Mouse (Mus musculus) small intestine, adult 2 months (tissue): ENCODE measurements around the gene Baiap2l1. TPM values are rescaled to one million over a fixed set of nuclear protein-coding genes. Genes with fewer than 3 reads are reported as not detected.

Experiments used
- H3K27ac ChIP-seq: fragments of 200-500 bp; 2 replicates; pipeline ENCODE4 v1.5.1; 2012; ENCODE audit warnings: low read depth, low read length, control low read depth, inconsistent platforms; ENCODE audit not compliant: insufficient read depth
- H3K27me3 ChIP-seq: fragments of 200-500 bp; 2 replicates; pipeline ENCODE4 v1.6.1; 2012; ENCODE audit warnings: mild to moderate bottlenecking, moderate library complexity, low read length, inconsistent platforms; ENCODE audit not compliant: control insufficient read depth, insufficient read depth
- H3K36me3 ChIP-seq: fragments of 200-500 bp; 2 replicates; pipeline ENCODE4 v1.6.1; 2012; ENCODE audit warnings: mild to moderate bottlenecking, low read length, control low read depth, inconsistent platforms; ENCODE audit not compliant: control insufficient read depth, insufficient read depth
- H3K4me1 ChIP-seq: fragments of 200-500 bp; 2 replicates; pipeline ENCODE4 v1.6.1; 2012; ENCODE audit warnings: low read length, inconsistent platforms, mixed read lengths; ENCODE audit not compliant: control insufficient read depth, insufficient read depth, insufficient read length
- H3K4me3 ChIP-seq: fragments of 200-500 bp; 2 replicates; pipeline ENCODE4 v1.5.1; 2012; ENCODE audit warnings: low read depth, mild to moderate bottlenecking, control low read depth, inconsistent platforms, low read length, moderate library complexity
- CTCF ChIP-seq: fragments of 200-500 bp; IDR thresholded peaks from 2 replicates; pipeline ENCODE4 v1.5.1; 2012; ENCODE audit warnings: low read depth, mild to moderate bottlenecking, control low read depth, inconsistent platforms, low read length, moderate library complexity, mixed read lengths; ENCODE audit not compliant: insufficient replicate concordance, insufficient read length; ENCODE audit errors: extremely low read depth
- POLR2A ChIP-seq: fragments of 200-500 bp; IDR thresholded peaks from 2 replicates; pipeline ENCODE4 v1.6.1; 2012; ENCODE audit warnings: low read depth, mild to moderate bottlenecking, control low read depth, inconsistent platforms, low read length, moderate library complexity
- WGBS: fragments of 180-500 bp; shearing (Covaris S2); methylation state at CpG from one replicate; pipeline ENCODE4 v1.1.7; 2018; 5-methylcytosine and 5-hydroxymethylcytosine counted together
- polyA plus RNA-seq: library from polyadenylated mRNA; depleted of rRNA; stranded (reverse); fragments of >200 nt; gene quantifications from 2 replicates; pipeline ENCODE4 v1.2.3, GENCODE M21; 2012

Baiap2l1 gene
- polyA plus RNA-seq, 1 experiment, result 49.1 TPM

DNA sequence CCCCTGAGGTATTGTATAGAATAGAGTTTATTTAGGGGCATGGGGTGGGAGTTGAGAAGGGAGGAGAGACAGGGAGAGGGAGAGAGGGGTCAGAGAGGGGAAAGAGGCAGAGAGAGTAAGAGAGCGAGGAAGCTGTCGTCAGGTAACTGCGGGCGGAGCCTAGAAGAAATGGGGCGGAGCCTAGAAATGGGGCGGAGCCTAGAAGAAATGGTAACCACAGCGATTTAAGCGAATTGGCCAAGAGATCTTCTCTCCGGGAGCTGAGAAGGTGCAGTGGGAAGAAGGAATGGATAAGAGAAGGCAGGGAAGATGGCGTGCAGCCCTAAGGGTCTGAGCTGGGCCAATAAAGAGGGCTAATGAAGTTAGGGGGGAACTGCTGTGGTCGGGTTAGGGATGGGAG is 131.7 kb downstream of the Baiap2l1 start:
- Histone ChIP-seq H3K27me3 (no peaks in the 10 kb centered on the region), H3K27ac (no peak overlapping the region), H3K4me3 (no peak overlapping the region), H3K36me3 (no peaks in the 10 kb centered on the region), H3K4me1 (no peaks in the 10 kb centered on the region)
- WGBS, result 52% methylated on average over 11 of the region's 11 CpGs
- TF ChIP-seq CTCF (no peak), POLR2A (no peak)

DNA sequence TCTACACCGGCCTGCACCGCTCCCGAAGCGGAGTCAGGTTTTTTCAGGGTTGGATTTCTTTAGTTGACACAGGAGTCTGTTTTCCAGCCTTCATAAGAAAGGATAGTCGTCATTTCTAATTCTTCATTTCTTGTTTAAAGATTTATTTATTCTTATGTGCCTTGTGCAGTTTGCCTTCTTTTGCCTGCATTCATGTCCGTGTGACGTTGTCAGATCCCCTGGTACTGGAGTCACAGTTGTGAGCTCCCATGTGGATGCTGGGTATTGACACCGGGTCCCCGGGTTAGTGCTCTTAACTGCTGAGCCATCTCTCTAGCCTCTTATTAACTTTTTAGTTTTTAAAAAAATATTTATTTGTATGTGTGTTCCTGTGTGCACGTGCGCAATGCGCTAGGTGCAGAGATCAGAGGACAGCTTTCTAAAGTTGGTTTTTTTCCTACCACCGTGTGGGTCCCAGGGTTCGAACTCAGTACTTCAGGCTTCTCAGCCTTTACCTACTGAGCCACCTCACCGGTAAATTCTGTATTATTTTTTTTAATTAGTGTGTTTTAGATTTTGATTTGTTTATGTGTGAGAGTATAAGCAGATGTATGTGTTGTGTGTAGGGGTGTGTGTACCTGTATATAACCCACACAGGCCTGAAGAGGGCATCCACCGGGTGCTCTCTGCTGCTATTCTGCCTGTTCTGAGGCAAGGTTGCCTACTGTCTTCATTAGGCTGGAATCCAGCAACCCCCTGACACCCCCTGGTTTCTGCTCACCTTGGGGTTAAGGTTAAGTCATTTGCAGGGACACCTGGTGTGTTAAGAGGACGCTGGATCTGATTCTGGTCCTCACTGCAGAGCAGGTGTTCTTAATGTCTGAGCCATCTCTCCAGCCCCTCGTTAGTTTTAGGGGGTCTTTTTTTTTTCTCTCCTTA is 133.8 kb downstream of the Baiap2l1 start:
- no peak for TF ChIP-seq POLR2A
- no peak for TF ChIP-seq CTCF
- WGBS, result 26% methylated on average over 18 of the region's 18 CpGs

GRCm38 (mm10) chr5:144223503-144223862 is 134.4 kb downstream of the Baiap2l1 start, which contains the start of gene Tecpr1:
TSS of gene Tecpr1 (minus strand) at chr5:144223615.
- peak within 1 kb of the TSS; percentile 51 for H3K27ac ChIP-seq
- peak within 1 kb of the TSS; percentile 88 for H3K4me3 ChIP-seq
- H3K27me3 ChIP-seq, result no peaks in the 10 kb centered on the region
- WGBS, result under 1% methylated on average over 37 of the region's 37 CpGs
- no peaks in the 10 kb centered on the region for H3K4me1 ChIP-seq
- no peak for TF ChIP-seq CTCF
- TF ChIP-seq POLR2A, result peak; percentile 83; the same call in 1 of the 2 replicates
- H3K36me3 ChIP-seq, result no peaks in the 10 kb centered on the region

More for the DNA sequence above, 133.8 kb downstream of the Baiap2l1 start:
- no peaks in the 10 kb centered on the region for H3K4me1 ChIP-seq
- H3K36me3 ChIP-seq, result no peaks in the 10 kb centered on the region
- peak overlapping the region; percentile 51; the same call in 1 of the 2 replicates for H3K27ac ChIP-seq
- no peaks in the 10 kb centered on the region for H3K27me3 ChIP-seq
- H3K4me3 ChIP-seq, result peak overlapping the region; percentile 88

GRCm38 (mm10) chr5:144222811-144223502 is 135.0 kb downstream of the Baiap2l1 start:
- H3K27ac ChIP-seq, result peak overlapping the region; percentile 48
- no peak for TF ChIP-seq CTCF
- TF ChIP-seq POLR2A, result no peak
- H3K4me1 ChIP-seq, result no peaks in the 10 kb centered on the region
- under 1% methylated on average over 25 of the region's 25 CpGs for WGBS
- H3K27me3 ChIP-seq, result no peaks in the 10 kb centered on the region
- no peaks in the 10 kb centered on the region for H3K36me3 ChIP-seq
- H3K4me3 ChIP-seq, result peak overlapping the region; percentile 88

- WGBS, result 62% methylated on average over 4 of the region's 4 CpGs
- peak overlapping the region; percentile 36; the same call in 1 of the 2 replicates for H3K27ac ChIP-seq
- H3K36me3 ChIP-seq, result peaks cover 5% of the 10 kb centered on the region
These were observed 136.6 kb downstream of the Baiap2l1 start for GRCm38 (mm10) chr5:144221305-144221704.

GRCm38 (mm10) chr5:144219936-144220335 is 138.0 kb downstream of the Baiap2l1 start:
- no peak overlapping the region for H3K4me3 ChIP-seq
- no peak overlapping the region for H3K27ac ChIP-seq
- peaks cover 8% of the 10 kb centered on the region for H3K36me3 ChIP-seq
- 86% methylated on average over 5 of the region's 5 CpGs for WGBS
- TF ChIP-seq CTCF (no peak), POLR2A (no peak)
- no peaks in the 10 kb centered on the region for H3K27me3 ChIP-seq
- H3K4me1 ChIP-seq, result no peaks in the 10 kb centered on the region

More at GRCm38 (mm10) chr5:144221305-144221704, 136.6 kb downstream of the Baiap2l1 start:
- Histone ChIP-seq H3K4me1 (no peaks in the 10 kb centered on the region), H3K4me3 (no peak overlapping the region), H3K27me3 (no peaks in the 10 kb centered on the region)
- TF ChIP-seq CTCF (no peak), POLR2A (no peak)

DNA sequence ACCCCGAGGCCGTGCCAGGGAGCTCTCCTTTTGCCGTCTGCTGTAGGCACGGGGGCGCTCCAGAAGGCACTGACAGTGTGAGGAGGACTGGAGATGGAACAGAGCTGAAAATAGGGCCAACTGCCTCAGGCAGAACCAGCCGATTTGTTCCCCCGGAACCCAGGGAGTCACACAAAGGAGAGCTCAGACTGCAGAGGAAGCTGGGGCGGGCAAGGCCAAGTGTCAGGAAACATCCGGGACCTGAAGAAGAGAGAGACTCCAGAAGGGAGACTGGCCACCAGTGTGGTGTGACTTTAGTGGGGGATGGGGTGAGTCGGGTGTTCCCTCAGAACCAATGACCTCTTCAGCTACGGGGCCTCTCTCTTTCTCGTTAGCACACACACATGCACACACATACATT is 138.6 kb downstream of the Baiap2l1 start:
- 86% methylated on average over 12 of the region's 12 CpGs for WGBS
- Histone ChIP-seq H3K36me3 (peaks cover 8% of the 10 kb centered on the region), H3K4me1 (no peaks in the 10 kb centered on the region), H3K27ac (no peak overlapping the region), H3K4me3 (no peak overlapping the region), H3K27me3 (no peaks in the 10 kb centered on the region)
- no peak for TF ChIP-seq CTCF
- no peak for TF ChIP-seq POLR2A
